Mouse (Mus musculus) MEL (cell line): ENCODE measurements around the gene Omg. TPM values are rescaled to one million over a fixed set of nuclear protein-coding genes. Genes with fewer than 3 reads are reported as not detected.
A peak's percentile ranks its signal among the peaks of the same experiment; 100 is the strongest.

ENCODE experiments used
- DNase-seq: peaks from one replicate; pipeline ENCODE4 v3.0.0; 2011; ENCODE audit warnings: low read depth, low spot score
- H3K27ac ChIP-seq: 2 replicates; pipeline ENCODE4 v1.5.1; 2012; ENCODE audit warnings: low read depth, mild to moderate bottlenecking, control low read depth, low read length, moderate library complexity; ENCODE audit not compliant: control insufficient read depth
- H3K27me3 ChIP-seq, 2 experiments: fragments of 150-350 bp in 1 of 2; sonication (generic) in 1 of 2; 2 replicates each; pipeline ENCODE4 v1.6.1; 2012; ENCODE audit warnings: low read length in 2 of 2, mild to moderate bottlenecking in 2 of 2, improper control_type of control experiment in 1 of 2, moderate library complexity in 1 of 2; ENCODE audit not compliant: insufficient read depth in 2 of 2, control insufficient read depth in 1 of 2
- H3K36me3 ChIP-seq, 2 experiments: 2 replicates each; pipeline ENCODE4 v1.6.1; 2012 to 2014; ENCODE audit warnings: low read length in 2 of 2, improper control_type of control experiment in 1 of 2, inconsistent platforms in 1 of 2, mild to moderate bottlenecking in 1 of 2; ENCODE audit not compliant: insufficient read depth in 2 of 2, control insufficient read depth in 1 of 2
- H3K4me1 ChIP-seq, 2 experiments: fragments of 150-350 bp in 1 of 2; sonication (generic) in 1 of 2; 2 replicates each; pipeline ENCODE4 v1.6.1; 2012; ENCODE audit warnings: low read length in 2 of 2, improper control_type of control experiment in 1 of 2, mild to moderate bottlenecking in 1 of 2; ENCODE audit not compliant: insufficient read depth in 2 of 2, control insufficient read depth in 1 of 2
- H3K4me3 ChIP-seq, 2 experiments: fragments of 150-350 bp in 1 of 2; sonication (generic) in 1 of 2; 2 replicates each; pipeline ENCODE4 v1.5.1; 2012; ENCODE audit warnings: low read depth in 2 of 2, low read length in 2 of 2, mild to moderate bottlenecking in 2 of 2, moderate library complexity in 2 of 2, control low read depth in 1 of 2, improper control_type of control experiment in 1 of 2; ENCODE audit not compliant: control insufficient read depth in 1 of 2, insufficient read depth in 1 of 2
- H3K79me2 ChIP-seq: 2 replicates; pipeline ENCODE4 v1.6.1; 2012; ENCODE audit warnings: mild to moderate bottlenecking, low read length, moderate library complexity; ENCODE audit not compliant: control insufficient read depth, poor library complexity, insufficient read depth
- H3K9ac ChIP-seq: 2 replicates; pipeline ENCODE4 v1.6.1; 2012; ENCODE audit warnings: low read depth, mild to moderate bottlenecking, control low read depth, low read length, moderate library complexity; ENCODE audit not compliant: control insufficient read depth, poor library complexity, severe bottlenecking
- H3K9me3 ChIP-seq: fragments of 150-350 bp; sonication (generic); replicated peaks from 2 replicates; pipeline ENCODE4 v1.6.1; 2012; ENCODE audit warnings: mild to moderate bottlenecking, low read length, improper control_type of control experiment, moderate library complexity; ENCODE audit not compliant: insufficient read depth
- CHD1 ChIP-seq: IDR thresholded peaks from 2 replicates; pipeline ENCODE4 v1.6.1; 2012; ENCODE audit warnings: low read depth, mild to moderate bottlenecking, inconsistent platforms, low read length, improper control_type of control experiment
- CHD2 ChIP-seq: IDR thresholded peaks from 2 replicates; pipeline ENCODE4 v1.6.1; 2011; ENCODE audit warnings: low read length, improper control_type of control experiment
- CTCF ChIP-seq, 3 experiments: IDR thresholded peaks in 2 of 3; conservative IDR thresholded peaks in 1 of 3; 2 replicates each; pipeline ENCODE4 v1.5.1; 2011 to 2012; ENCODE audit warnings: low read length in 3 of 3, low read depth in 2 of 3, mild to moderate bottlenecking in 2 of 3, improper control_type of control experiment in 1 of 3, inconsistent platforms in 1 of 3, mixed read lengths in 1 of 3, moderate library complexity in 1 of 3; ENCODE audit not compliant: control insufficient read depth in 1 of 3, insufficient read depth in 1 of 3, poor library complexity in 1 of 3, severe bottlenecking in 1 of 3
- E2F4 ChIP-seq: IDR thresholded peaks from 2 replicates; pipeline ENCODE4 v1.6.1; 2011; ENCODE audit warnings: low read depth, low read length, improper control_type of control experiment, borderline replicate concordance
- EP300 ChIP-seq, 2 experiments: IDR thresholded peaks; 2 replicates each; pipeline ENCODE4 v1.6.1; 2011; ENCODE audit warnings: improper control_type of control experiment in 2 of 2, low read length in 2 of 2, low read depth in 1 of 2, mild to moderate bottlenecking in 1 of 2
- ETS1 ChIP-seq: IDR thresholded peaks from 2 replicates; pipeline ENCODE4 v1.6.1; 2012; ENCODE audit warnings: low read depth, mild to moderate bottlenecking, inconsistent platforms, low read length, improper control_type of control experiment, moderate library complexity
- MAFK ChIP-seq: IDR thresholded peaks from 2 replicates; pipeline ENCODE4 v1.6.1; 2011; ENCODE audit warnings: low read depth, mild to moderate bottlenecking, low read length, improper control_type of control experiment, borderline replicate concordance
- MAX ChIP-seq: IDR thresholded peaks from 2 replicates; pipeline ENCODE4 v1.6.1; 2011; ENCODE audit warnings: low read length, improper control_type of control experiment
- MEF2A ChIP-seq: IDR thresholded peaks from 2 replicates; pipeline ENCODE4 v1.6.1; 2014; ENCODE audit warnings: low read depth, mild to moderate bottlenecking, inconsistent platforms, low read length, improper control_type of control experiment; ENCODE audit not compliant: poor library complexity, insufficient replicate concordance, severe bottlenecking; ENCODE audit errors: extremely low read depth
- MXI1 ChIP-seq: IDR thresholded peaks from 2 replicates; pipeline ENCODE4 v1.6.1; 2011; ENCODE audit warnings: mild to moderate bottlenecking, low read depth, low read length, improper control_type of control experiment
- MYC ChIP-seq: IDR thresholded peaks from 2 replicates; pipeline ENCODE4 v1.6.1; 2011; ENCODE audit warnings: low read depth, mild to moderate bottlenecking, low read length, improper control_type of control experiment, moderate library complexity
- NELFE ChIP-seq: IDR thresholded peaks from 2 replicates; pipeline ENCODE4 v1.6.1; 2011; ENCODE audit warnings: low read depth, low read length, improper control_type of control experiment
- POLR2A ChIP-seq, 2 experiments: IDR thresholded peaks; 2 replicates each; pipeline ENCODE4 v1.6.1; 2011 to 2012; ENCODE audit warnings: low read length in 2 of 2, mild to moderate bottlenecking in 2 of 2, control low read depth in 1 of 2, improper control_type of control experiment in 1 of 2, low read depth in 1 of 2, moderate library complexity in 1 of 2; ENCODE audit not compliant: control insufficient read depth in 1 of 2, insufficient read depth in 1 of 2, poor library complexity in 1 of 2
- POLR2AphosphoS2 ChIP-seq: IDR thresholded peaks from 2 replicates; pipeline ENCODE4 v1.6.1; 2011; ENCODE audit warnings: low read length, improper control_type of control experiment
- SIN3A ChIP-seq: IDR thresholded peaks from 2 replicates; pipeline ENCODE4 v1.6.1; 2012; ENCODE audit warnings: low read length, improper control_type of control experiment, inconsistent platforms
- SMC3 ChIP-seq: IDR thresholded peaks from 2 replicates; pipeline ENCODE4 v1.6.1; 2011; ENCODE audit warnings: low read depth, low read length, improper control_type of control experiment
- TAL1 ChIP-seq: IDR thresholded peaks from 2 replicates; pipeline ENCODE4 v1.6.1; 2012; ENCODE audit warnings: mild to moderate bottlenecking, inconsistent platforms, low read length, moderate library complexity, mixed read lengths
- TBP ChIP-seq: IDR thresholded peaks from 2 replicates; pipeline ENCODE4 v1.8.0; 2011; ENCODE audit warnings: low read depth, low read length, improper control_type of control experiment
- TCF12 ChIP-seq: IDR thresholded peaks from 2 replicates; pipeline ENCODE4 v1.6.1; 2014; ENCODE audit warnings: low read depth, mild to moderate bottlenecking, inconsistent platforms, low read length, improper control_type of control experiment, moderate library complexity
- USF1 ChIP-seq: IDR thresholded peaks from 2 replicates; pipeline ENCODE4 v1.6.1; 2014; ENCODE audit warnings: low read depth, mild to moderate bottlenecking, inconsistent platforms, low read length, improper control_type of control experiment, moderate library complexity
- USF2 ChIP-seq, 2 experiments: IDR thresholded peaks; 2 replicates each; pipeline ENCODE4 v1.6.1; 2011 to 2012; ENCODE audit warnings: improper control_type of control experiment in 2 of 2, low read length in 2 of 2, borderline replicate concordance in 1 of 2, inconsistent platforms in 1 of 2, low read depth in 1 of 2, mild to moderate bottlenecking in 1 of 2; ENCODE audit not compliant: insufficient read depth in 1 of 2
- ZNF384 ChIP-seq: IDR thresholded peaks from 2 replicates; pipeline ENCODE4 v1.6.1; 2012; ENCODE audit warnings: low read depth, mild to moderate bottlenecking, inconsistent platforms, low read length, improper control_type of control experiment
- polyA plus RNA-seq, 2 experiments: library from polyadenylated mRNA; stranded (reverse) in 1 of 2; unstranded in 1 of 2; fragments of >175 nt in 1 of 2; fragments of >200 nt in 1 of 2; gene quantifications; 2 replicates each; pipeline versions ENCODE4 v1.2.1 to v1.2.4; 2012; ENCODE audit warnings: low replicate concordance in 2 of 2, low read depth in 1 of 2; ENCODE audit not compliant: insufficient read length in 2 of 2, insufficient read depth in 1 of 2, missing spikeins in 1 of 2
- total RNA-seq: library from RNA; depleted of rRNA; stranded (reverse); fragments of 300-350 nt; gene quantifications from 2 replicates; pipeline ENCODE4 v1.2.3, GENCODE M21; 2012

Gene Omg
- total and polyA plus RNA-seq, 3 experiments: 0.21 TPM; not detected in 2

GRCm38 (mm10) chr11:79511970-79512369, 8.1 kb upstream of the Omg start:
- no peak overlapping the region for H3K27ac ChIP-seq
- H3K36me3 ChIP-seq: peaks cover 25 to 28% of the 10 kb centered on the region in 2 experiments
- TF ChIP-seq TBP (no peak), CTCF (IDR thresholded peaks at IDR 0.05 in 2 of 3, conservative IDR thresholded peaks at IDR 0.05 in 1 of 3; ENCODE audit: control insufficient read depth in 1 of 3, insufficient read depth in 1 of 3, low read depth in 2 of 3, low read length in 3 of 3, poor library complexity in 1 of 3, severe bottlenecking in 1 of 3) (no peak), MYC (no peak), E2F4 (no peak), ZNF384 (peak; percentile 70)
- DNase-seq: no peak
- H3K79me2 ChIP-seq: peaks cover 9% of the 10 kb centered on the region; the same call in 1 of the 2 replicates
- H3K9ac ChIP-seq: no peak overlapping the region
- no peaks in the 10 kb centered on the region for H3K27me3 ChIP-seq
- H3K4me3 ChIP-seq: no peak overlapping the region
- no peaks in the 10 kb centered on the region for H3K9me3 ChIP-seq
- H3K4me1 ChIP-seq: peaks cover 10 to 17% of the 10 kb centered on the region in 2 experiments

DNA sequence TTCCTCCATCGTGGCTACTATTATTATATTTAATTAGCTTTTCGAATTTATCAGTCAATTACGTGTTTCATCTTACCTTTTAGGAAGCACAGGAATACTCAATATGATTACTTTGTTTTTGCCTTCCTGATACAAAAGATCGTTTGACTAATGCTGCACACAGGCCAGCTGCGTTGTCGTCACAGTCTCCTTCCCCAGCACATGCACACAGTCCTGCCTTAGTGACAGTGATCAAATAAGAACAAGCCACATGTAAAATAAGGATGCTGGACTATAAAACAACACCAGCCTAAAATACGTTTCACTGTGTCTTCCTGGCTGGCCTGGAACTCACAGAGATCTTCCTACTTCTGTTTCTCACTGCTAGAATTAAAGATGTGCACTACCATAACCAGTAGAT, 622 bp upstream of the Omg start:
- H3K27ac ChIP-seq: no peak overlapping the region
- no peak for TF ChIP-seq TCF12
- TF ChIP-seq ZNF384: no peak
- no peak for TF ChIP-seq CHD2
- no peak for TF ChIP-seq NELFE
- TF ChIP-seq USF2 (IDR thresholded peaks at IDR 0.05; ENCODE audit: borderline replicate concordance in 1 of 2, insufficient read depth in 1 of 2, low read depth in 1 of 2, low read length in 2 of 2): no peak
- TF ChIP-seq CHD1: no peak
- TF ChIP-seq ETS1: no peak
- no peak for TF ChIP-seq SIN3A
- no peak for TF ChIP-seq MAFK
- TF ChIP-seq SMC3: no peak
- TF ChIP-seq TAL1: no peak
- no peak for TF ChIP-seq POLR2A (IDR thresholded peaks at IDR 0.05; ENCODE audit: control insufficient read depth in 1 of 2, insufficient read depth in 1 of 2, low read depth in 1 of 2, low read length in 2 of 2, poor library complexity in 1 of 2)
- TF ChIP-seq POLR2AphosphoS2: no peak
- no peak for TF ChIP-seq USF1
- TF ChIP-seq MAX: no peak
- no peak for TF ChIP-seq MXI1
- TF ChIP-seq MYC: no peak
- TF ChIP-seq MEF2A: no peak
- TF ChIP-seq EP300 (IDR thresholded peaks at IDR 0.05; ENCODE audit: low read depth in 1 of 2, low read length in 2 of 2): no peak
- no peak overlapping the region for H3K4me3 ChIP-seq
- no peaks in the 10 kb centered on the region for H3K9me3 ChIP-seq
- no peak overlapping the region for H3K9ac ChIP-seq
- H3K79me2 ChIP-seq: no peaks in the 10 kb centered on the region
- no peak for DNase-seq
- H3K36me3 ChIP-seq: no peaks in the 10 kb centered on the region; a peak in 1 of 4 replicates
- no peaks in the 10 kb centered on the region for H3K4me1 ChIP-seq
- H3K27me3 ChIP-seq: no peaks in the 10 kb centered on the region
